Mouse (Mus musculus) liver, embryonic 15.5 days (tissue): ENCODE results near the gene Syne3. TPM values are rescaled to one million over a fixed set of nuclear protein-coding genes. Genes with fewer than 3 reads are reported as not detected.

Experiments
- ATAC-seq: fragments of 200-750 bp; cut with Nextera tagmentation; 2 replicates; pipeline ENCODE4 v1.8.0; 2017; ENCODE audit warnings: moderate number of reproducible peaks, mild to moderate bottlenecking, moderate library complexity; ENCODE audit not compliant: insufficient read depth
- H3K27ac ChIP-seq: fragments of 300-500 bp; sonication (generic); replicated peaks from 2 replicates; pipeline ENCODE4 v1.5.1; 2015; ENCODE audit warnings: mild to moderate bottlenecking, inconsistent platforms
- H3K27me3 ChIP-seq: fragments of 300-500 bp; sonication (generic); 2 replicates; pipeline ENCODE4 v1.6.1; 2015; ENCODE audit warnings: mild to moderate bottlenecking, inconsistent platforms
- H3K36me3 ChIP-seq: fragments of 300-500 bp; sonication (generic); replicated peaks from 2 replicates; pipeline ENCODE4 v1.6.1; 2015; ENCODE audit warnings: moderate library complexity, mild to moderate bottlenecking, inconsistent platforms
- H3K4me1 ChIP-seq: fragments of 300-500 bp; sonication (generic); replicated peaks from 2 replicates; pipeline ENCODE4 v1.6.1; 2015; ENCODE audit warnings: inconsistent platforms
- H3K4me2 ChIP-seq: fragments of 300-500 bp; sonication (generic); 2 replicates; pipeline ENCODE4 v1.6.1; 2015; ENCODE audit warnings: moderate library complexity, mild to moderate bottlenecking, inconsistent platforms
- H3K4me3 ChIP-seq: fragments of 300-500 bp; sonication (generic); replicated peaks from 2 replicates; pipeline ENCODE4 v1.5.1; 2015; ENCODE audit warnings: mild to moderate bottlenecking, inconsistent platforms
- H3K9ac ChIP-seq: fragments of 300-500 bp; sonication (generic); 2 replicates; pipeline ENCODE4 v1.6.1; 2015; ENCODE audit warnings: moderate library complexity, mild to moderate bottlenecking, inconsistent platforms
- H3K9me3 ChIP-seq: fragments of 300-500 bp; sonication (generic); replicated peaks from 2 replicates; pipeline ENCODE4 v1.6.1; 2016; ENCODE audit warnings: inconsistent platforms
- WGBS: fragments of 180-500 bp; shearing (Covaris S2); methylation state at CpG from one replicate; pipeline ENCODE4 v1.1.7; 2015; ENCODE audit warnings: mixed read lengths; ENCODE audit not compliant: insufficient replicate concordance; 5-methylcytosine and 5-hydroxymethylcytosine counted together
- polyA plus RNA-seq: library from polyadenylated mRNA; unstranded; fragments of >200 nt; fragmentation: Nextera tagmentation; extraction: Ambion mirVana; gene quantifications from 2 replicates; pipeline ENCODE4 v1.2.1, GENCODE M21; 2015

The Syne3 gene
- polyA plus RNA-seq, 1 experiment from 2014 or later: 3.0 TPM

GRCm38 (mm10) chr12:105022776-105023175 is 13.2 kb upstream of the Syne3 start:
- H3K36me3 ChIP-seq: peaks cover 14% of the 10 kb centered on the region
- ATAC-seq: no peak

GRCm38 (mm10) chr12:105022141-105022540 is 12.5 kb upstream of the Syne3 start:
- Histone ChIP-seq H3K27ac (peak overlapping the region; percentile 98), H3K4me3 (0 out of 2 replicates have a peak overlapping the region, but pooled peaks have one; percentile 19), H3K4me2 (peak overlapping the region; percentile 48), H3K4me1 (peaks cover 83% of the 10 kb centered on the region), H3K9me3 (peaks cover 13% of the 10 kb centered on the region), H3K9ac (peak overlapping the region; percentile 39), H3K27me3 (no peaks in the 10 kb centered on the region), H3K36me3 (peaks cover 14% of the 10 kb centered on the region)
- WGBS: 17% methylated on average over 7 of the region's 7 CpGs
- ATAC-seq: no peak

More at GRCm38 (mm10) chr12:105022776-105023175, 13.2 kb upstream of the Syne3 start:
- no peaks in the 10 kb centered on the region for H3K27me3 ChIP-seq
- no peak overlapping the region for H3K4me2 ChIP-seq
- H3K4me1 ChIP-seq: peaks cover 82% of the 10 kb centered on the region
- WGBS: 91% methylated on average over 9 of the region's 9 CpGs
- no peak overlapping the region for H3K9ac ChIP-seq
- H3K9me3 ChIP-seq: peaks cover 13% of the 10 kb centered on the region
- no peak overlapping the region; the same call in 1 of the 2 replicates for H3K27ac ChIP-seq
- H3K4me3 ChIP-seq: no peak overlapping the region

GRCm38 (mm10) chr12:105021441-105022069 is 11.9 kb upstream of the Syne3 start:
- H3K36me3 ChIP-seq: peaks cover 14% of the 10 kb centered on the region
- H3K4me3 ChIP-seq: peak overlapping the region; percentile 19
- peak overlapping the region; percentile 98 for H3K27ac ChIP-seq
- peak overlapping the region; percentile 78 for H3K4me2 ChIP-seq
- peaks cover 13% of the 10 kb centered on the region for H3K9me3 ChIP-seq
- 54% methylated on average over 8 of the region's 8 CpGs for WGBS
- H3K9ac ChIP-seq: peak overlapping the region; percentile 39; the same call in 1 of the 2 replicates
- no peak for ATAC-seq
- no peaks in the 10 kb centered on the region for H3K27me3 ChIP-seq
- peaks cover 86% of the 10 kb centered on the region for H3K4me1 ChIP-seq

GRCm38 (mm10) chr12:105019359-105020219 is 10.0 kb upstream of the Syne3 start:
- Histone ChIP-seq H3K4me2 (peak overlapping the region; percentile 78), H3K4me3 (peak overlapping the region; percentile 47), H3K36me3 (peaks cover 14% of the 10 kb centered on the region), H3K9ac (peak overlapping the region; percentile 57), H3K27me3 (no peaks in the 10 kb centered on the region), H3K4me1 (peaks cover 85% of the 10 kb centered on the region), H3K27ac (peak overlapping the region; percentile 98), H3K9me3 (peaks cover 13% of the 10 kb centered on the region)
- 15% methylated on average over 19 of the region's 19 CpGs for WGBS
- ATAC-seq: peak; percentile 90

GRCm38 (mm10) chr12:105016639-105017038 is 7.0 kb upstream of the Syne3 start:
- peaks cover 98% of the 10 kb centered on the region for H3K4me1 ChIP-seq
- H3K9ac ChIP-seq: no peak overlapping the region
- no peaks in the 10 kb centered on the region for H3K36me3 ChIP-seq
- no peaks in the 10 kb centered on the region for H3K9me3 ChIP-seq
- H3K4me2 ChIP-seq: peak overlapping the region; percentile 5; the same call in 1 of the 2 replicates
- peak overlapping the region; percentile 80 for H3K27ac ChIP-seq
- no peaks in the 10 kb centered on the region for H3K27me3 ChIP-seq
- no peak overlapping the region for H3K4me3 ChIP-seq
- ATAC-seq: no peak
- 75% methylated on average over 10 of the region's 10 CpGs for WGBS

- Histone ChIP-seq H3K27me3 (no peaks in the 10 kb centered on the region), H3K9ac (0 out of 2 replicates have a peak overlapping the region, but pooled peaks have one; percentile 16), H3K4me1 (peaks cover 98% of the 10 kb centered on the region), H3K4me2 (peak overlapping the region; percentile 5; the same call in 1 of the 2 replicates), H3K4me3 (no peak overlapping the region), H3K36me3 (no peaks in the 10 kb centered on the region), H3K27ac (peak overlapping the region; percentile 80), H3K9me3 (no peaks in the 10 kb centered on the region)
- ATAC-seq: peak; percentile 63
- WGBS: 17% methylated on average over 4 of the region's 4 CpGs
Measured at GRCm38 (mm10) chr12:105016199-105016598, 6.6 kb upstream of the Syne3 start.

- H3K4me2 ChIP-seq: peak overlapping the region; percentile 49
- H3K4me1 ChIP-seq: peaks cover 97% of the 10 kb centered on the region
- no peak for ATAC-seq
- H3K4me3 ChIP-seq: no peak overlapping the region; the same call in 1 of the 2 replicates
- H3K9me3 ChIP-seq: no peaks in the 10 kb centered on the region
- no peaks in the 10 kb centered on the region for H3K27me3 ChIP-seq
- 6% methylated on average over 17 of the region's 17 CpGs for WGBS
- H3K27ac ChIP-seq: peak overlapping the region; percentile 71
- H3K36me3 ChIP-seq: no peaks in the 10 kb centered on the region
- H3K9ac ChIP-seq: peak overlapping the region; percentile 12; the same call in 1 of the 2 replicates
Measured at GRCm38 (mm10) chr12:105013065-105013464, 3.5 kb upstream of the Syne3 start.

GRCm38 (mm10) chr12:105012314-105012713 is 2.7 kb upstream of the Syne3 start:
- H3K4me3 ChIP-seq: no peak overlapping the region
- H3K4me2 ChIP-seq: 0 out of 2 replicates have a peak overlapping the region, but pooled peaks have one; percentile 49
- peak overlapping the region; percentile 96 for H3K27ac ChIP-seq
- H3K9me3 ChIP-seq: no peaks in the 10 kb centered on the region
- no peaks in the 10 kb centered on the region for H3K27me3 ChIP-seq
- WGBS: 57% methylated on average over 4 of the region's 4 CpGs
- no peak for ATAC-seq
- no peaks in the 10 kb centered on the region for H3K36me3 ChIP-seq
- H3K4me1 ChIP-seq: peaks cover 97% of the 10 kb centered on the region
- no peak overlapping the region for H3K9ac ChIP-seq

GRCm38 (mm10) chr12:105011589-105011988 is 2.0 kb upstream of the Syne3 start:
- peak overlapping the region; percentile 92 for H3K4me2 ChIP-seq
- H3K27me3 ChIP-seq: no peaks in the 10 kb centered on the region
- H3K4me3 ChIP-seq: no peak overlapping the region
- no peaks in the 10 kb centered on the region for H3K9me3 ChIP-seq
- 24% methylated on average over 1 of the region's 1 CpGs for WGBS
- no peak for ATAC-seq
- H3K27ac ChIP-seq: peak overlapping the region; percentile 96
- H3K4me1 ChIP-seq: peaks cover 96% of the 10 kb centered on the region
- peak overlapping the region; percentile 86 for H3K9ac ChIP-seq
- H3K36me3 ChIP-seq: no peaks in the 10 kb centered on the region

GRCm38 (mm10) chr12:105010213-105010790 is 693 bp upstream of the Syne3 start:
- WGBS: 9% methylated on average over 9 of the region's 9 CpGs
- Histone ChIP-seq H3K36me3 (no peaks in the 10 kb centered on the region), H3K4me2 (peak overlapping the region; percentile 92), H3K4me1 (peaks cover 96% of the 10 kb centered on the region), H3K27me3 (no peaks in the 10 kb centered on the region), H3K27ac (peak overlapping the region; percentile 96), H3K4me3 (peak overlapping the region; percentile 85), H3K9me3 (no peaks in the 10 kb centered on the region), H3K9ac (peak overlapping the region; percentile 86)
- peak; percentile 59 for ATAC-seq
